23 mouse cellular contexts compared by ENCODE assay signal in genomic region chr19:57130591-57130990, GRCm38 (mm10).
DNase-seq lines count a peak whose midpoint lies in the region; ATAC-seq and TF ChIP-seq lines count a peak whose summit lies in the region.
"Had no signal": no experiment of that assay in that cellular context is flagged by ENCODE, and none has a peak within 500 bp of the region (broad histone marks: within the 10 kb centered on the region; RNA-seq: fewer than 3 reads in every experiment).

No protein-coding gene starts in this region.

- no peak for TF ChIP-seq CTCF in lung, postnatal 0 days (IDR thresholded peaks at IDR 0.05)

- peaks cover 5% of the 10 kb centered on the region for H3K4me1 ChIP-seq in lung, postnatal 0 days (ENCODE audit: insufficient read depth, low read depth, low read length)
- peaks cover 2% of the 10 kb centered on the region; the same call in 1 of the 2 replicates for H3K4me1 ChIP-seq in brown adipose tissue, adult 24 weeks (ENCODE audit: control insufficient read depth, insufficient read depth, insufficient read length, low read length)
- H3K4me1 ChIP-seq in forebrain, embryonic 14.5 days (ENCODE audit: control insufficient read depth, insufficient read depth, low read length): peaks cover 8% of the 10 kb centered on the region; the same call in 1 of the 2 replicates
- H3K4me1 ChIP-seq in midbrain, embryonic 10.5 days: peaks cover 30% of the 10 kb centered on the region

- no peak for TF ChIP-seq EP300 in lung, postnatal 0 days (IDR thresholded peaks at IDR 0.05)

- DNase-seq in gastrocnemius, adult 18-20 months (ENCODE audit: low spot score): peak; percentile 61
- no peak for DNase-seq in gastrocnemius, postnatal 4 days (ENCODE audit: low spot score in 2 of 2)
- peak; percentile 39 for DNase-seq in lung, postnatal 0 days (ENCODE audit: low spot score)
- DNase-seq in lung, postnatal 4 days: no peak
- no peak for DNase-seq in forebrain, embryonic 14.5 days (ENCODE audit: low spot score)
- no peak for DNase-seq in midbrain, embryonic 10.5 days (ENCODE audit: low spot score)
- DNase-seq: adrenal gland, postnatal 36 days; cerebellum, adult 8-10 months; kidney, adult 8-10 months; kidney, postnatal 25 days; liver, postnatal 0 days; lung, postnatal 14 days; right cerebral cortex, postnatal 25 days had no signal

- no peak overlapping the region for H3K4me3 ChIP-seq in lung, postnatal 0 days (ENCODE audit: low read depth, low read length)
- no peak overlapping the region for H3K4me3 ChIP-seq in brown adipose tissue, adult 24 weeks (ENCODE audit: insufficient read depth, low read depth, low read length)
- no peak overlapping the region for H3K4me3 ChIP-seq in myocyte
- no peak overlapping the region for H3K4me3 ChIP-seq in forebrain, embryonic 14.5 days (ENCODE audit: low read depth, low read length)
- no peak overlapping the region for H3K4me3 ChIP-seq in midbrain, embryonic 10.5 days
- H3K4me3 ChIP-seq: embryonic facial prominence, embryonic 10.5 days; forebrain, embryonic 13.5 days; heart, embryonic 13.5 days; left cerebral cortex, adult 2 months; limb, embryonic 10.5 days; megakaryocyte, embryonic 14.5 days; midbrain, embryonic 15.5 days had no signal

- H3K36me3 ChIP-seq in lung, postnatal 0 days (ENCODE audit: insufficient read depth, low read length): peaks cover 26% of the 10 kb centered on the region; the same call in 1 of the 2 replicates
- H3K36me3 ChIP-seq in myocyte (ENCODE audit: control insufficient read depth, insufficient read depth): no peaks in the 10 kb centered on the region
- H3K36me3 ChIP-seq in forebrain, embryonic 14.5 days (ENCODE audit: control insufficient read depth, insufficient read depth, low read length): no peaks in the 10 kb centered on the region
- no peaks in the 10 kb centered on the region for H3K36me3 ChIP-seq in midbrain, embryonic 10.5 days
- H3K36me3 ChIP-seq: embryonic facial prominence, embryonic 10.5 days; limb, embryonic 10.5 days; midbrain, embryonic 15.5 days had no signal

- no peaks in the 10 kb centered on the region for H3K27me3 ChIP-seq in lung, postnatal 0 days (replicated peaks; ENCODE audit: insufficient read depth, low read length)
- H3K27me3 ChIP-seq in myocyte (ENCODE audit: control insufficient read depth, insufficient read depth, insufficient read length): no peaks in the 10 kb centered on the region
- H3K27me3 ChIP-seq in forebrain, embryonic 14.5 days (replicated peaks; ENCODE audit: control insufficient read depth, insufficient read depth, low read length): no peaks in the 10 kb centered on the region
- no peaks in the 10 kb centered on the region for H3K27me3 ChIP-seq in midbrain, embryonic 10.5 days (ENCODE audit: low read depth, poor library complexity, severe bottlenecking)
- H3K27me3 ChIP-seq: forebrain, embryonic 13.5 days; heart, embryonic 13.5 days; midbrain, embryonic 15.5 days had no signal

- no peak overlapping the region for H3ac ChIP-seq in myocyte (ENCODE audit: control insufficient read depth, insufficient read length)

- 65% methylated on average over 4 of the region's 4 CpGs for WGBS in lung, postnatal 0 days
- 84% methylated on average over 4 of the region's 4 CpGs for WGBS in forebrain, embryonic 14.5 days
- WGBS in midbrain, embryonic 10.5 days: 87% methylated on average over 4 of the region's 4 CpGs

- H3K27ac ChIP-seq in lung, postnatal 0 days (ENCODE audit: low read length): no peak overlapping the region
- peak overlapping the region; percentile 41; the same call in 1 of the 2 replicates for H3K27ac ChIP-seq in brown adipose tissue, adult 24 weeks (replicated peaks; ENCODE audit: low read depth, low read length)
- no peak overlapping the region for H3K27ac ChIP-seq in forebrain, embryonic 14.5 days (ENCODE audit: low read depth, low read length)
- no peak overlapping the region for H3K27ac ChIP-seq in midbrain, embryonic 10.5 days (replicated peaks)
- H3K27ac ChIP-seq: embryonic facial prominence, embryonic 10.5 days; forebrain, embryonic 13.5 days; heart, embryonic 13.5 days; hindbrain, postnatal 0 days; left cerebral cortex, adult 2 months; limb, embryonic 10.5 days; midbrain, embryonic 15.5 days had no signal

- no peaks in the 10 kb centered on the region for H3K79me2 ChIP-seq in myocyte (ENCODE audit: control insufficient read depth, insufficient read depth)

- H3K9ac ChIP-seq in lung, postnatal 0 days (replicated peaks; ENCODE audit: low read depth): no peak overlapping the region
- no peak overlapping the region for H3K9ac ChIP-seq in forebrain, embryonic 14.5 days (ENCODE audit: low read length)
- H3K9ac ChIP-seq: forebrain, embryonic 13.5 days; heart, embryonic 13.5 days; liver, postnatal 0 days; midbrain, embryonic 15.5 days had no signal

- no peaks in the 10 kb centered on the region for H3K9me3 ChIP-seq in lung, postnatal 0 days (ENCODE audit: low read length)
- H3K9me3 ChIP-seq in forebrain, embryonic 14.5 days (replicated peaks; ENCODE audit: control insufficient read depth, low read length): no peaks in the 10 kb centered on the region
- no peaks in the 10 kb centered on the region for H3K9me3 ChIP-seq in midbrain, embryonic 10.5 days (replicated peaks)
- H3K9me3 ChIP-seq: embryonic facial prominence, embryonic 10.5 days; forebrain, embryonic 13.5 days; heart, embryonic 13.5 days; limb, embryonic 10.5 days; megakaryocyte, embryonic 14.5 days; midbrain, embryonic 15.5 days had no signal

- H3K4me2 ChIP-seq in lung, postnatal 0 days (replicated peaks; ENCODE audit: low read depth, low read length): no peak overlapping the region
- H3K4me2 ChIP-seq in myocyte (ENCODE audit: low read depth): no peak overlapping the region
- no peak overlapping the region for H3K4me2 ChIP-seq in forebrain, embryonic 14.5 days (ENCODE audit: low read length)
- H3K4me2 ChIP-seq: forebrain, embryonic 13.5 days; heart, embryonic 13.5 days; midbrain, embryonic 15.5 days had no signal

- ATAC-seq in lung, postnatal 0 days: peak; percentile 77
- no peak for ATAC-seq in forebrain, embryonic 14.5 days
- ATAC-seq: forebrain, embryonic 13.5 days; hindbrain, postnatal 0 days; midbrain, embryonic 15.5 days had no signal

- no peak for TF ChIP-seq POLR2A in myocyte (IDR thresholded peaks at IDR 0.05; ENCODE audit: insufficient read length, low read depth)

TF ChIP-seq in myocyte, 11 proteins besides CTCF, POLR2A, EP300 and RAD21:
- no peak for TF ChIP-seq E2F4 (IDR thresholded peaks at IDR 0.05; ENCODE audit: insufficient read depth)
- peak; percentile 17 for TF ChIP-seq USF1 (IDR thresholded peaks at IDR 0.05; ENCODE audit: low read depth)

Comparison
In these comparisons a context has a peak if more than half of its experiments do, and no peak if none do; other contexts are left out.
1. DNase-seq: peak in gastrocnemius, adult 18-20 months (single experiment) and lung, postnatal 0 days (single experiment); none in gastrocnemius, postnatal 4 days (0 of 2), lung, postnatal 4 days (0 of 2), forebrain, embryonic 14.5 days (single experiment) and midbrain, embryonic 10.5 days (single experiment).